Mouse (Mus musculus) C2C12 (cell line): ENCODE data around the gene Pigf.

Experiments used
- CTCF ChIP-seq: IDR thresholded peaks from one replicate; pipeline ENCODE4 v1.5.1; 2011; ENCODE audit not compliant: control insufficient read depth, insufficient read depth, insufficient read length
- MAX ChIP-seq: IDR thresholded peaks from one replicate; pipeline ENCODE4 v1.6.1; 2011; ENCODE audit warnings: mild to moderate bottlenecking, control low read depth

DNA sequence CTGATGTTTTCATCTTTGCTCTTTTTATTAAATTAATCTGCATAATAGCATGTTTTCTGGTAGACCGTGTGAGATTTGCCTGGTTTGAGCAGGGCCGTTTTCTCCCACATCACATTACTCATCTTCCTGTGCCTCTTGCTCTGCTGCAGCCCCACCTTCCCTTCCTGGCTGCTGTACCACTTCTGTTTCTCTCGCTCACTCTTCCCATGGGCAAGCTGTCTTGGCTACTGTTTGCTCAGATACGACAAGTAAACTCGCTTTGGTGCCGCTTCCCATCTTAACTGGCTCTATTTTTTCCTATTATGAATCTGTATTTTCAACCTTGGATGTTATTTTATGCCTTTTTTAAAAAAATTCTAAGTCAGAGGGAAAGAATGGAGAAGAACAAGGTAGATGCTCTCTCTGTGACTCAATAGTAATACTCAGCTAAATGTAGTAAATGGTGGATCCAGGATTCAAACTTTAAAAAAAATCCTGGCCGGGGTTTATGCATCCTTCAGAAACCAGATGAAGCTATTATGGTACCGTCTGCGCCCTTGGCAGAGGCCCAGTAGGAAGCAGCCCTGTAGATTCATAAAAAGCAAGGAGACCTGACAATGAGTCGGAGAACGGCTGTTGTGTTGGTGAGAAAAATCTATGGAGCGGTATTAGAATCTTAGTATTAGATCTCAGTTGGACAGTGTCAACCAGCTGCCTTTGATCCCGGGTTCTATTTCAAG is 13.7 kb downstream of the Pigf start:
- TF ChIP-seq CTCF: no peak
- no peak for TF ChIP-seq MAX
